Mouse (Mus musculus): ENCODE results near the gene Aqp2. TPM values are rescaled to one million over a fixed set of nuclear protein-coding genes. Genes with fewer than 3 reads are reported as not detected.

The Aqp2 gene
- polyA plus RNA-seq, 1 experiment from 2014 or later, result not detected

DNA sequence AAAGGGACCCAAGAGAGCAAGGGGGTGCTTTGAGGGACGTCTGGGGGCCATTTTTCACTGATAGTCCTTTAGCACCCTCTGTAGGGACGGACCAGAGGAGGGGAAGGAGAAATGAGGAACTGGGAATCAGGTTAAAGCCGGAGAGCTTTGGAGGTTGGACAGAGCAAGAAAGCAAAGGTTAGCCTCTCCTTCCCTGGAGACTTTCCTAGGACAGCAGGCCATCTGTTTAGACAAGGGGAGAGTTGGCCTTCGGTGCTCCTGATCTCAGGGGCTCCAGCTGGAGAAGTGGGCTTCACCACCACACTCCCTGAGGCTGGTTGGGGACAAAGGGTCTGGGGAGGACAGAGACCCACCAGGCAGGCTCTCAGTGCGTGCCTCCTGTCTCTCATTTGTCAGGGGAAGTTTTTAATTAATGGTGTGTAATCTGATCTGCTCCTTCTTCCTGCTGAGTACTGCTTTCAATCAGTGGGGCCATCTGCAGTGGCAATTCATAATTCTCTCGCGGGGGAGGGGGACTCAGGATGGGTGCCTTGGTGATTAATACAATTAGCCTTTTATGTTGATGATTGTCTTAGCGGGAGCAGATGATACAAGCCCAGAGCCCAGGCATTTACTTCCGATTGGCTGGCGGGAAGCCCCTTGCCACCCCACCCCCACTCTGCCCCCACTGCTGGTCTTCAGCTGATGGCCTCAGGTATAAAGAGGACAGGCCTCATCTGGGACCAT is 28.7 kb downstream of the Aqp2 start:
- 9% methylated on average over 10 of the region's 10 CpGs for WGBS

DNA sequence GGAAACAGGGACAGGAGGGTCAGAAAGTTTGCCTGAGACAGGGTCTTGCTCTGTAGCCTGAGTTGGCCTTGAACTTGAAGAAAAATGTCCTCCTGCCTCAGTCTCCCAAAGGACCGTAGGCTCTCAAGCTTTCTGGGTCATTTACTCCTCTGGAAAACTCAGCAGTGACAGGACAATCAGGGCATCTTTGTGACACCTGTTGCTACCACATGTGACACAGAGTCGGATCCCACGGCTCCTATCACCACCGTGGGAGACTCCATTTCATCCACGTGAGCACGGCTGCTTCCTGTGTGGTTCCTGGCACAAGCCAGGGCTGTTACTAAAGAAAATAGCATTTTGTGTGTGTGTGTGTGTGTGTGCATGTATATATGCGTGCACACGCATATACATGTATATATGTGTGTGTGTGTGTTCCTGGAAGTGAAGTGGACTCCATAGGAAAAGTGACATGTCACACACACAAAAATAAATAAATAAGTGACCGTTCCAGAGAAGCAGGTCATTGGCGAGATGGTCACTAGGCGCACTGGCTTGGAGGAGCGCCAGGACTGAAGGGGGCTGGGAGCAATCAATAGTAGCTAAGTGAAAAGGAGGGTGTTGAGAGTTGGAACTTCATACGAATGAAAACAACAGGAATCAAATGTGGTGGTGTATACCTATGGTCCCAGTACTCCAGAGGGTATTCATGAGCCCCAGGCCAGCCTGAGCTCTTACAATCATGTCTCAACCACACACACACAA is 29.7 kb downstream of the Aqp2 start:
- 75% methylated on average over 13 of the region's 13 CpGs for WGBS
- H3K4me1 ChIP-seq, result peaks cover 37% of the 10 kb centered on the region
- no peaks in the 10 kb centered on the region for H3K27me3 ChIP-seq
- H3K9ac ChIP-seq (replicated peaks), result no peak overlapping the region
- H3K27ac ChIP-seq (replicated peaks), result no peak overlapping the region
- no peaks in the 10 kb centered on the region for H3K36me3 ChIP-seq
- no peak for ATAC-seq (replicated peaks)
- no peak overlapping the region for H3K4me2 ChIP-seq (replicated peaks)
- no peak overlapping the region for H3K4me3 ChIP-seq
- H3K9me3 ChIP-seq, result no peaks in the 10 kb centered on the region

More for the DNA sequence above, 28.7 kb downstream of the Aqp2 start:
- H3K36me3 ChIP-seq, result no peaks in the 10 kb centered on the region
- peak overlapping the region; percentile 45 for H3K27ac ChIP-seq (replicated peaks)
- H3K9ac ChIP-seq (replicated peaks), result no peak overlapping the region
- no peak overlapping the region for H3K4me2 ChIP-seq (replicated peaks)
- no peaks in the 10 kb centered on the region for H3K9me3 ChIP-seq
- H3K4me1 ChIP-seq, result peaks cover 37% of the 10 kb centered on the region
- no peaks in the 10 kb centered on the region for H3K27me3 ChIP-seq
- H3K4me3 ChIP-seq, result no peak overlapping the region
- ATAC-seq (replicated peaks), result peak; percentile 43

GRCm38 (mm10) chr15:99611563-99611962 is 32.7 kb downstream of the Aqp2 start:
- Histone ChIP-seq H3K4me1 (peaks cover 43% of the 10 kb centered on the region), H3K9ac (replicated peaks) (no peak overlapping the region), H3K27ac (replicated peaks) (no peak overlapping the region; the same call in 1 of the 2 replicates), H3K36me3 (no peaks in the 10 kb centered on the region), H3K9me3 (no peaks in the 10 kb centered on the region), H3K27me3 (no peaks in the 10 kb centered on the region), H3K4me3 (no peak overlapping the region), H3K4me2 (replicated peaks) (no peak overlapping the region)
- ATAC-seq (replicated peaks), result no peak
- 66% methylated on average over 7 of the region's 7 CpGs for WGBS

GRCm38 (mm10) chr15:99614273-99614672 is 35.4 kb downstream of the Aqp2 start:
- peaks cover 24% of the 10 kb centered on the region for H3K4me1 ChIP-seq
- no peak overlapping the region for H3K27ac ChIP-seq (replicated peaks)
- 66% methylated on average over 13 of the region's 13 CpGs for WGBS
- H3K4me3 ChIP-seq, result no peak overlapping the region
- H3K9ac ChIP-seq (replicated peaks), result no peak overlapping the region
- ATAC-seq (replicated peaks), result no peak
- H3K9me3 ChIP-seq, result no peaks in the 10 kb centered on the region
- no peaks in the 10 kb centered on the region for H3K36me3 ChIP-seq
- no peaks in the 10 kb centered on the region for H3K27me3 ChIP-seq
- no peak overlapping the region for H3K4me2 ChIP-seq (replicated peaks)

DNA sequence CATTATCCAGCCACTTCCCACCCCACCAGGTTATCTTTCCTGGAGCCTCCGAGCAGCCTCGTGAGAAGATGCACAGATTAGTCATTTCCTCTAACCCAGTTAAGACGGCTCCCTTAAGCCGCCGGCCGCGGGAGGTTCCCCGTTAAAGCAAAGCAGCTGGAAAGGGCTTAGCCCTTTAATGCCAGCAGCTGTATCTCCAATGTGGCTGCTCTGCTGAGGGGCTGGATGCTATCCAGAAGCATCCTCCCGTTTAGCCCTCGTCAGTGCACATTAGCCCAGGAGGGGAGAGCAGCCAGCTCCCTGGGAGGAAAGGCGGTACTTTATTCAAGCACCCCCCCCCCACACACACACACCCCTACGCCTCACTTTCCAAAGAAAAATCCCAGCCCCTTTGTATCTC is 35.9 kb downstream of the Aqp2 start:
- 0 out of 2 replicates have a peak overlapping the region, but pooled peaks have one; percentile 7 for H3K9ac ChIP-seq (replicated peaks)

GRCm38 (mm10) chr15:99615246-99615645 is 36.4 kb downstream of the Aqp2 start:
- peaks cover 31% of the 10 kb centered on the region for H3K4me1 ChIP-seq
- no peaks in the 10 kb centered on the region for H3K27me3 ChIP-seq
- ATAC-seq (replicated peaks), result no peak
- H3K36me3 ChIP-seq, result no peaks in the 10 kb centered on the region
- no peak overlapping the region for H3K4me3 ChIP-seq
- H3K9ac ChIP-seq (replicated peaks), result no peak overlapping the region
- 0 out of 2 replicates have a peak overlapping the region, but pooled peaks have one; percentile 14 for H3K27ac ChIP-seq (replicated peaks)
- H3K4me2 ChIP-seq (replicated peaks), result no peak overlapping the region
- 33% methylated on average over 9 of the region's 9 CpGs for WGBS
- H3K9me3 ChIP-seq, result no peaks in the 10 kb centered on the region

More for the DNA sequence above, 35.9 kb downstream of the Aqp2 start:
- Histone ChIP-seq H3K27me3 (no peaks in the 10 kb centered on the region), H3K4me2 (replicated peaks) (no peak overlapping the region), H3K4me1 (peaks cover 28% of the 10 kb centered on the region), H3K9me3 (no peaks in the 10 kb centered on the region), H3K4me3 (no peak overlapping the region), H3K27ac (replicated peaks) (no peak overlapping the region), H3K36me3 (no peaks in the 10 kb centered on the region)
- WGBS, result 1% methylated on average over 12 of the region's 12 CpGs
- no peak for ATAC-seq (replicated peaks)

DNA sequence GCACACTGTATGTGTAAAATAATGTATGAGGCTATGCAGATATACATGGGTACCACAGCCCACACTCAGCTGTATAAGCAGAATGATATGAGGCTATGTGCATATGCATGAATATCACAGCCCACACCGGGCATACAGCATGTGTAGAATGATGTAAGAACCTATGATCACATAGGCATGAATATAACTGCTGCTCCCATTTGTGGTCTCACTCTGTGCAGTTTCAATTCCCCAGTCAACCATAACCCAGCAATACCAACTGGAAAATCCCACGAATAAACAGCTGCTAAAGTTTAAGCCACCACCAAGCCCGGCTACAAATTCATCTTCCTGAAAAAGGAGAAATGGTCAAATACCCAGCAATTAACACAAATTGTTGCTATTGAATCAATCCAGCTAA is 39.7 kb downstream of the Aqp2 start:
- H3K27me3 ChIP-seq, result no peaks in the 10 kb centered on the region
- WGBS, result 85% methylated on average over 3 of the region's 3 CpGs
- no peak overlapping the region for H3K4me3 ChIP-seq
- H3K4me1 ChIP-seq, result peaks cover 22% of the 10 kb centered on the region
- no peaks in the 10 kb centered on the region for H3K9me3 ChIP-seq
- no peak overlapping the region for H3K9ac ChIP-seq (replicated peaks)
- no peak overlapping the region for H3K4me2 ChIP-seq (replicated peaks)
- H3K27ac ChIP-seq (replicated peaks), result no peak overlapping the region
- no peak for ATAC-seq (replicated peaks)
- H3K36me3 ChIP-seq, result peaks cover 10% of the 10 kb centered on the region

DNA sequence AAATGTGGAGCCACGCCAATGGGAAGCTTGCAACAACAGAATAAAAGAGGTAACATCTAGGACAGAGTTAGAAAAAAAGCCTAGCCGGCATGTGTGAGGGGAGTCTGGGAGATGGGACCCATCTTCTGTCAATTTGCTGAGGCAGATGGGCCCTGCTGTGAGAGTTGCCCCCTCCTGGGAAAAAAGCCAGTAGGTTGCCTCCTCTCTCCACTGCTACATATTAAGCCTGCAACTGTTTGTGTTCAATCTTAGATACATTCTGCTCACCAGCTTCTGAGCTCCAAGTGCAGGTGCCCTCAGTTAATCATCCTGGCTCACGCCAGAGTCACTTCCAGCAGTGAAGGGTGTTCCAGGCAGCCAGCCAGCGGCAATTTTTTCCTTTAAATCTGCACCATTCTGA is 41.0 kb downstream of the Aqp2 start:
- no peak; the same call in 1 of the 2 replicates for ATAC-seq (replicated peaks)
- peaks cover 20% of the 10 kb centered on the region for H3K36me3 ChIP-seq
- H3K27ac ChIP-seq (replicated peaks), result peak overlapping the region; percentile 56
- H3K4me2 ChIP-seq (replicated peaks), result no peak overlapping the region
- H3K4me3 ChIP-seq, result no peak overlapping the region
- H3K9ac ChIP-seq (replicated peaks), result no peak overlapping the region
- peaks cover 15% of the 10 kb centered on the region for H3K4me1 ChIP-seq
- 66% methylated on average over 4 of the region's 4 CpGs for WGBS
- H3K9me3 ChIP-seq, result no peaks in the 10 kb centered on the region
- no peaks in the 10 kb centered on the region for H3K27me3 ChIP-seq

DNA sequence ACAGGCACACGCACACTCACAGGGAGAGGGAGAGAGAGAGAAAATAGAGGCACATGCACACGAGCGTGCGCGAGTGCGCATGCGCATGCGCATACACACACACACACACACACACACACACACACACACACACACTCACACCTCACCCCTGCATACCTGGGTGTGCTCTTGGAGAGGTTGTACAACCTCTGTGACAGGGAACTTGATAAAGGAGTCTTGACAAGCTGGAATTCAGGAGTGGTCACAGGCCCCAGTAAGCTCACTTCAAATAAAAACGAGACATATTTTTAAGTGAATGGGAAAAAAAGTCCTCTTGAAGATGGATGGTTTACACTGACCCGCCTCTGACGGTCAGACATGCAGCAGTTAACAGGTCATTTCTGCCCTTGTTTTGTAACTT is 43.2 kb downstream of the Aqp2 start:
- Histone ChIP-seq H3K4me3 (no peak overlapping the region), H3K9ac (replicated peaks) (no peak overlapping the region), H3K4me1 (0 out of 2 replicates have a peak, but pooled peaks cover 6% of the 10 kb centered on the region), H3K4me2 (replicated peaks) (no peak overlapping the region), H3K9me3 (no peaks in the 10 kb centered on the region), H3K27me3 (no peaks in the 10 kb centered on the region), H3K27ac (replicated peaks) (no peak overlapping the region), H3K36me3 (peaks cover 40% of the 10 kb centered on the region)
- no peak for ATAC-seq (replicated peaks)
- 95% methylated on average over 11 of the region's 11 CpGs for WGBS

GRCm38 (mm10) chr15:99631618-99632017 is 52.8 kb downstream of the Aqp2 start:
- H3K4me3 ChIP-seq, result no peak overlapping the region
- no peaks in the 10 kb centered on the region for H3K27me3 ChIP-seq
- H3K4me2 ChIP-seq (replicated peaks), result no peak overlapping the region
- H3K9ac ChIP-seq (replicated peaks), result no peak overlapping the region
- ATAC-seq (replicated peaks), result no peak
- peaks cover 68% of the 10 kb centered on the region for H3K36me3 ChIP-seq
- H3K9me3 ChIP-seq, result no peaks in the 10 kb centered on the region
- no peaks in the 10 kb centered on the region for H3K4me1 ChIP-seq
- no peak overlapping the region for H3K27ac ChIP-seq (replicated peaks)
